Mouse (Mus musculus) lung, adult 2 months (tissue): ENCODE data around the gene Cep78. TPM values are rescaled to one million over a fixed set of nuclear protein-coding genes. Genes with fewer than 3 reads are reported as not detected.

ENCODE experiments used
- DNase-seq: peaks from one replicate; pipeline ENCODE4 v3.0.0; 2022
- H3K4me1 ChIP-seq: fragments of 200-500 bp; 2 replicates; pipeline ENCODE4 v1.6.1; 2011; ENCODE audit warnings: low read length; ENCODE audit not compliant: control insufficient read depth, insufficient read depth
- H3K4me3 ChIP-seq: fragments of 200-500 bp; replicated peaks from 2 replicates; pipeline ENCODE3; 2011; ENCODE audit warnings: low read depth, mild to moderate bottlenecking, control low read depth, low read length; ENCODE audit errors: extremely low read depth
- CTCF ChIP-seq: fragments of 200-500 bp; IDR thresholded peaks from 2 replicates; pipeline ENCODE4 v1.5.1; 2011; ENCODE audit warnings: mild to moderate bottlenecking, low read length, control low read depth; ENCODE audit not compliant: insufficient read depth
- POLR2A ChIP-seq: fragments of 200-500 bp; IDR thresholded peaks from 2 replicates; pipeline ENCODE4 v1.6.1; 2011; ENCODE audit warnings: low read depth, mild to moderate bottlenecking, control low read depth, low read length, borderline replicate concordance; ENCODE audit errors: extremely low read depth
- WGBS: fragments of 180-500 bp; shearing (Covaris S2); methylation state at CpG from one replicate; pipeline ENCODE4 v1.1.7; 2018; 5-methylcytosine and 5-hydroxymethylcytosine counted together
- polyA plus RNA-seq: library from polyadenylated mRNA; depleted of rRNA; stranded (reverse); fragments of >200 nt; gene quantifications from 2 replicates; pipeline ENCODE4 v1.2.3, GENCODE M21; 2012; rRNA removed

Cep78 gene
- polyA plus RNA-seq, 1 experiment = 3.0 TPM

DNA sequence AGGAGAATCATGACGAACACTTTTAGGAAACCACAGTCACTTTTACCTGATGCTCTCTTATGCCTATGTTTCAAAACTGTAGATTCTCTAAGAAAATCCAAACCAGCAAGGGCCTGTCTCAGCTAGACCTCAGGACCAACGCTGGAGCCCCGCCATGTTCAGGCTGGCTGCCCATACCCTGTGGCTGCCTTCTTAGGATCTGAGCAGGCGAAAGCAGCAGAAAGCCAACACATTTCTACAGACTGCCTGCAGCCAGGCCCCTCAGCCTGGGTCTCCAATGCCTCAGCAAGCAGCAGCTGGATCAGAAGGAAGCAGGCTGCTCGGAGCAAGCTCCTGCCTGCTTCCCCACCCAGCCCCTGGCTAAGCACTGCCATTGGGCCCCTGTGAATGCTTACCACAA lies 73.3 kb downstream of the Cep78 start:
- WGBS = 93% methylated on average over 5 of the region's 5 CpGs

DNA sequence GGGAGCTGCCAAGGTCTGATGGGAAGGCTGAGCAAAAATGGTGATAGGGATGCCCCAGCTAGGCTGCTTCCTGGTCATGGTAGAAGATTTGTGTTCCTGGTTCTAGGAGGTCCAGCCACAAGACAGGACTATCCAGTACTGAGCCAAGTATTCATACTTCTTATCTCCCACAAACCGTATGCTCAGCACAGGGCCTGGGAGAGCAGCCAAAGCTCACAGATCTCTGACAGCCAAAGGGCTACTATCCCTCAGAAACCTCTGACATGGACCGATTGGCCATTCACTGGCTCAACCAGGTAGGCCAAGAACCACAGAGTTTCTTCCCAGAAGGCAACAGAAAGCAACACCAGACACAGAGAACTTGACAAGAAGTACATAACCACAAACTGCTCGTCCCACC lies 73.8 kb downstream of the Cep78 start:
- Histone ChIP-seq H3K4me3 (no peak overlapping the region), H3K4me1 (no peaks in the 10 kb centered on the region)
- WGBS = 78% methylated on average over 3 of the region's 3 CpGs
- no peak for DNase-seq
- TF ChIP-seq CTCF (no peak), POLR2A (no peak)

More for the DNA sequence above, 73.3 kb downstream of the Cep78 start:
- TF ChIP-seq CTCF (no peak), POLR2A (no peak)
- no peak for DNase-seq
- Histone ChIP-seq H3K4me1 (no peaks in the 10 kb centered on the region), H3K4me3 (no peak overlapping the region)

DNA sequence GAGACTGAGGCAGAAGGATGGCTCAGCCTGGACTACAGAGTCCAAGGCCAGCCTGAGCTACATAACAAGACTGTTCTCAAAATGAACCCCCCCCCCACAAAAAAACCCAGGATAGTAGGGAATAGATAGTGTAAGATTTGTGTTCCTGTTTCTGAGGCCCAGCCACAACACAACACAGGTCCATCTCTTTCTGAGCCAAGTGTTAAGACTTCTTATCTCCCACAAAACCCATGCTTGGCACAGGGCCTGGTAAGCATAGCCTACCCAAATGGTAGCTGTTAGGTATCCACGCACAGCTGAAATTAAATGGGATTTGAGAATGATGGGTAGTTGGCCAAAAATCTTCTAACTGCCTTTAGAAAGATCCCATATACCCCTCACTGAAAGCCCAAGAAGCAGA lies 74.3 kb downstream of the Cep78 start:
- 86% methylated on average over 1 of the region's 1 CpGs for WGBS
- Histone ChIP-seq H3K4me3 (no peak overlapping the region), H3K4me1 (no peaks in the 10 kb centered on the region)
- TF ChIP-seq POLR2A (no peak), CTCF (no peak)
- DNase-seq = no peak

DNA sequence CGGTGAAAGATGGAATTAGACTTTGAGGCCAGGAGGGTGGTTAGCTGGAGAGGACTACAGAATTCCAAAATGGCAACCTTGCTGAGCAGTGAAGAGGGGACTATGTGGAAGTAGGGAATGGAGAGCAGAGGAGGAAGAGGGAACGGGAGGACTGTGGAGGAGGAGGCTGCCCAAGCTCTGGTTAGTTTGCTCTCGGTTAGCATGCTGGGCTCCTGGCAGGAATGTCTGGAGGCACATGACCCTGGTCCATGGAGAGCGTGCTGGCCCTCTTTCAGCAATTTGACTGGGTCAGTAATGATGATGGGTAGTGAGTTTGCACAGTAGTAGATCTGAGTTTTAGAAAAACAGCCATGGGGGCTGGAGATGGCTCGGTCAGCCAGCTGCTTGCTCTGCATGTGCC lies 76.8 kb downstream of the Cep78 start:
- 89% methylated on average over 5 of the region's 5 CpGs for WGBS
- TF ChIP-seq CTCF = no peak
- TF ChIP-seq POLR2A = no peak
- no peak overlapping the region for H3K4me3 ChIP-seq
- no peaks in the 10 kb centered on the region for H3K4me1 ChIP-seq
- DNase-seq = no peak

Other genes starting within 250 kb of the Cep78 start
- gene Psat1, start 37.7 kb downstream of the Cep78 start, polyA plus RNA-seq = 3.2 and 8.7 TPM in 2 replicates
- gene Gnaq, start 147.8 kb upstream of the Cep78 start, polyA plus RNA-seq = 23.0 and 34.0 TPM in 2 replicates